Mouse (Mus musculus) frontal cortex, postnatal 10 days (tissue): ENCODE measurements around the gene Spen.

Source experiments
- DNase-seq, 2 experiments: peaks; one replicate each; pipeline ENCODE4 v3.0.0; 2022; ENCODE audit warnings: low spot score in 2 of 2, mixed read lengths in 1 of 2

Spen gene

DNA sequence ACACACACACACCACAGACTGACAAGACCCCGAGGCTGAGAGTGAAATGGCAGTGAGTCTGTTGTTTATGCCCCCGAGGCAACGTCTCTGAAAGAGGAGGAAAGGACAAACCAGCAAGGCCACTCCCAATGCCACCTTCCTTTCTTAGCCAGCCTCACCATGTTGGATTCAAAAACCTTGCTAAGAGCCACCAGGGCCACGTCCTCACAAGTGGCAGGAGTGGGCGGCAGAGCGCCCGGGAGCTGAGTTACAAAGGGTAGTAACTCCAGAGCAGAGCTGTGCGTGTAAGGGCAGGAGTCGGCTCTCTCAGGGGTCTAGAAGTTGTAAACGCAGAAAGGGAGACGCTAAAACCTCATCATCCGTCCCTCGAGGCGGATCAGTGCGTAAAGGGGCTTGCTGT, 7.4 kb downstream of the Spen start:
- no peak for DNase-seq

DNA sequence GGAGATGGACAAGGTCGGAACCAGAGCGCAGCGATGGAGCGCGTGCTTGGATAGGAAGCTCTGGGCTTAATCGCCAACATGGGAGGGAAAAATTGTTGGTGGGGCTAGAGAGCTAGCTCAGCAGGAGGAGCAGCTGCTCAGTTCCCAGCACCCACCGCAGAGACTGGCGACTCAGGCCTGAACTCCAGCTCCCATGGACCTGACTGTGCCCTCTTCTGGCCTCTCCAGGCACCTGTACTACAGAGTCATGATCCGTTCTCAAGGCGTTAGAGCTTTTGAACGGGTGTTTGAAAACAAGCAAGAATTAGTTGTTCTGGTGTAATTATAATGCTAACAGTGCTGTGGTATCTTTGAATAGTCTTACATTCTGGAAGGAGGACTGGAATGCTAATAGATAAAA, 9.5 kb downstream of the Spen start:
- DNase-seq: no peak

- no peak for DNase-seq
Observed at GRCm38 (mm10) chr4:141526936-141527650, 11.3 kb downstream of the Spen start.

GRCm38 (mm10) chr4:141525940-141526339, 12.5 kb downstream of the Spen start:
- DNase-seq: no peak

- no peak for DNase-seq
Observed at GRCm38 (mm10) chr4:141524658-141525057, 13.7 kb downstream of the Spen start.

DNA sequence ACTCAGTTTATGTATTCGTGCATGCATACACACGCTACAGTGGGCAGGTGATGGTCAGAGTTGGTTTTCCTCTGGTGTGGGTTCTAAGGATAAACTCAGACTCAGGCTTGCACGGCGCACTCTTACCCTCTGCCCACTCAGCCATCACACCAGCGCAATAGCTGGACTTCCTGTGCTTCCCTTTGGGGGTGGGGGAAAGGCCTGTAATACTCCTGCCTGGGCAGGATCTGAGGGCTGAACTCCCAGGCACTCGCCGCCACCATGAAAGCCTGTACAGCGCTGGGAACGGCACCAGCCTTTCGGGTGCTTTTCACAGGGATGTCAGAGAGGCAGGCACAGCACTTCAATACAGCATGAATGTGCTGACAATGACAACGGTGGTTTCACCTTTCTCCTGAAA, 15.3 kb downstream of the Spen start:
- no peak for DNase-seq

- no peak for DNase-seq
Observed at GRCm38 (mm10) chr4:141518386-141518785, 20.0 kb downstream of the Spen start.

GRCm38 (mm10) chr4:141514179-141514641, 24.2 kb downstream of the Spen start:
- no peak for DNase-seq

DNA sequence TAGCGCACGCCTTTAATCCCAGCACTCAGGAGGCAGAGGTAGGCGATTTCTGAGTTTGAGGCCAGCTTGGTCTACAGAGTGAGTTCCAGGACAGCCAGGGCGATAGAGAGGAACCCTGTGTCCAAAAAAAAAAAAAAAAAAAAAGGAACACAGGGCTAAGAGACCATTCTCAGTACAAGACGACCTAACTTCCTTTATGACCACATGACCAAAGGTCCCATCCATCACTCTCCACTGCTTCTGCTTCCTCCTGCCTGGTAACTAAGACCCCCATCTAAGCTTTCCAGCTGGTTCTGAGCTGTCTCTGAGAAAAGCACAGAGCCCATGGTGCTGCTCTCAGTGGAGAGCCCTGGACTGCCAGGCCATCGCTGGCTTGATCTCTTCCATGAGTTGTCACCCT, 26.3 kb downstream of the Spen start:
- no peak for DNase-seq

GRCm38 (mm10) chr4:141510457-141510856, 27.9 kb downstream of the Spen start:
- DNase-seq: no peak

DNA sequence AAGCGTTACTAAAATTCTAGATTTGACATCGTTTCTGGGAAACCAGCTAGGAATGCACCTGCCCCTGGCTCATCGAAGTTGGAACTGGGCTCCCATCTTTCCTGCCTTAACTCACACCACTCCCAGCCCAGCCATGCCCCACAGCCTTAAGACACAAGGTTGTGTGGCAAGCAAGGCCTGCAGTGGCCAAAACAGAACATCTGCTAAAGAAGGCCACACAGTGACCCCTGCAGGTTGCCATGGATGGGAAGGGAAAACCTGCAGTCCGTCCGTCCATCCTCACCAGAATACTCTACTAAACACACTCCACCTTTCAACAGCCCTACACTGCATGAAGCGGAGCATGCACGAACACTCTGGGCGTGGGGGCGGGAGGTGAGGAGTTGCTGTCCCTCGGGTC, 31.5 kb downstream of the Spen start:
- no peak for DNase-seq

DNA sequence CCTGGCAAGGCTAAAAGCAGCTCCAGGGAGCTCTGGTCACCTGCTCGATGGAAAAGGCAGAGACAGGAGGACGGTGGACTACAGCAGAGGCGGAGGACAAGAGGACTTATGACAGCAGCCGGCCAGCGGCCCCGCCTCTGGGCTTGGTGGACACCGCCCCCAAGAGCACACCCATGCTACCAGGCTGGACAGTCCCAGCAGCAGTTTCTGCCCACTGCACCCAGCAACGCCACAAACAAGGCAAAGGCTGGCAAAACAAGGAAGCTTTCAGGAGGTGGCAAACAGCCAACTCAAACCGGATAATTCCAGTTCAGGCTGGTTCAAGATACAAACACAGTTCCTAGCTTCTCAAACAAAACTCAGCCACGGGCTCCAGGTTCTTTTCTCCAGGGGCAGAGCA, 32.0 kb downstream of the Spen start:
- DNase-seq: peak; percentile 72 to 77

GRCm38 (mm10) chr4:141505810-141506209, 32.6 kb downstream of the Spen start:
- no peak for DNase-seq

GRCm38 (mm10) chr4:141504471-141504870, 33.9 kb downstream of the Spen start:
- no peak for DNase-seq

DNA sequence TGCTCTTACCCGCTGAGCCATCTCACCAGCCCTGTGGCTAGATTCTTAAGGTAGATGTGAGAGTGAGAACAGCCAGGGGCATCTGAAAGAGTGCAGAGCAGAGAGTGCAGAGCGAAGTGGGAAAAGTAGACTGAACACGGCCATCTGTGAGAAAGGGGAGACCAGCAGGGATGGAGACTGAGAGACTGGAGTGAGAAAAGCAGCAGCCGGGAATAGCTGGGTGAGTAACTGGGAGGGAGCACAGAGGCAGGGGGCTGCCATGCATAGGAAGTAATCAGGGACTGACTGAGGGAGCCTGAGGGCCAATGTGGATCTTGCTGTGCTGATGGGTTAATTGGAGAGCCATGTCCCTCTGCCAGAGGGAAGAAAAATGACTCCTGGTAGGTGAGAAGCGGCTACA, 35.7 kb downstream of the Spen start:
- DNase-seq: no peak

- DNase-seq: no peak
Observed at GRCm38 (mm10) chr4:141501058-141501457, 37.3 kb downstream of the Spen start.

GRCm38 (mm10) chr4:141500637-141501036, 37.8 kb downstream of the Spen start:
- DNase-seq: no peak

GRCm38 (mm10) chr4:141488670-141489069, 49.7 kb downstream of the Spen start:
- no peak for DNase-seq

GRCm38 (mm10) chr4:141487581-141487980, 50.8 kb downstream of the Spen start:
- DNase-seq: no peak

DNA sequence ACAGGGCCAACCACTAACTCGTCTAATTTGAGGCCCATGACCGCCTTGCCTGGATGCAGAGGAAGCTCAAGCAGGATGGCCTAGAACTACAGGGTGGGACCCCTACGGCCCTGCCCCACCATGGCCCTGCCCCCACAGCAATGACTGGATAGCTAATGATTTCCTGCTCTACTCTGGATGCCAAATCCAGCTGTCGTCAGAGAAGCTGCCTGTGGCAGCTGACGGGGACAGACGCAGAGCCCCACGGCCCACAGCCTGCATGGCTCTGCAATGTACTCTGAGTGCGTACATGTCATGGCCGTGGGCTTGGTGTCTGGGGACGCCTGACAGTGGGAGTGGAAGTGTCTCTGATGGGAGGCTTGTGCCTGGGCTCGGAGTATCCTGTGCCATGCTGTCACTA, 54.3 kb downstream of the Spen start:
- no peak for DNase-seq

- no peak for DNase-seq
Observed at GRCm38 (mm10) chr4:141479411-141479810, 59.0 kb downstream of the Spen start.

GRCm38 (mm10) chr4:141478794-141479193, 59.6 kb downstream of the Spen start:
- DNase-seq: no peak

GRCm38 (mm10) chr4:141478225-141478624, 60.2 kb downstream of the Spen start:
- DNase-seq: no peak

- peak in 1 of 2 experiments; percentile 67 for DNase-seq
Observed at GRCm38 (mm10) chr4:141477681-141478102, 60.7 kb downstream of the Spen start.
